ENCODE assay signal across 14 mouse cellular contexts in genomic region chr10:89482142-89482681, GRCm38 (mm10). TPM values are rescaled to one million over a fixed set of nuclear protein-coding genes. Genes with fewer than 3 reads are reported as not detected.
DNase-seq lines count a peak whose midpoint lies in the region; ATAC-seq lines count a peak whose summit lies in the region.
"Had no signal": no experiment of that assay in that cellular context is flagged by ENCODE, and none has a peak within 500 bp of the region (broad histone marks: within the 10 kb centered on the region; RNA-seq: fewer than 3 reads in every experiment).

No protein-coding gene starts in this region.

- H3K27me3 ChIP-seq in forebrain, embryonic 14.5 days (replicated peaks; ENCODE audit: control insufficient read depth, insufficient read depth, low read length): no peaks in the 10 kb centered on the region
- H3K27me3 ChIP-seq in neural tube, embryonic 13.5 days: peaks cover 30% of the 10 kb centered on the region
- H3K27me3 ChIP-seq: megakaryocyte, embryonic 14.5 days had no signal

- 0 out of 2 replicates have a peak overlapping the region, but pooled peaks have one; percentile 14 for H3K4me2 ChIP-seq in forebrain, embryonic 14.5 days (ENCODE audit: low read length)
- peak overlapping the region; percentile 29 for H3K4me2 ChIP-seq in neural tube, embryonic 13.5 days

- no peaks in the 10 kb centered on the region for H3K36me3 ChIP-seq in forebrain, embryonic 14.5 days (ENCODE audit: control insufficient read depth, insufficient read depth, low read length)
- H3K36me3 ChIP-seq in neural tube, embryonic 13.5 days: no peaks in the 10 kb centered on the region

- no peak overlapping the region for H3K9ac ChIP-seq in forebrain, embryonic 14.5 days (ENCODE audit: low read length)
- H3K9ac ChIP-seq in neural tube, embryonic 13.5 days: no peak overlapping the region

- H3K9me3 ChIP-seq in forebrain, embryonic 14.5 days (replicated peaks; ENCODE audit: control insufficient read depth, low read length): no peaks in the 10 kb centered on the region
- H3K9me3 ChIP-seq in neural tube, embryonic 13.5 days: no peaks in the 10 kb centered on the region
- H3K9me3 ChIP-seq: megakaryocyte, embryonic 14.5 days had no signal

- H3K27ac ChIP-seq in forebrain, embryonic 14.5 days (ENCODE audit: low read depth, low read length): no peak overlapping the region
- no peak overlapping the region for H3K27ac ChIP-seq in neural tube, embryonic 13.5 days (replicated peaks)

- H3K4me1 ChIP-seq in forebrain, embryonic 14.5 days (ENCODE audit: control insufficient read depth, insufficient read depth, low read length): peaks cover 14% of the 10 kb centered on the region
- H3K4me1 ChIP-seq in neural tube, embryonic 13.5 days (replicated peaks): peaks cover 12% of the 10 kb centered on the region

- WGBS in forebrain, embryonic 14.5 days: 17% methylated on average over 10 of the region's 10 CpGs
- 20% methylated on average over 10 of the region's 10 CpGs for WGBS in neural tube, embryonic 13.5 days

- DNase-seq in embryo, embryonic 10.5 days (ENCODE audit: low spot score): peak; percentile 65
- peak; percentile 7 for DNase-seq in forebrain, embryonic 14.5 days (ENCODE audit: low spot score)
- DNase-seq in mesoderm, embryonic 11.5 days (ENCODE audit: low read depth, low spot score): peak; percentile 61
- DNase-seq in thymus, postnatal 0 days (ENCODE audit: low spot score): no peak
- no peak for DNase-seq in adrenal gland, adult 18-20 months (ENCODE audit: low spot score in 2 of 2)
- no peak for DNase-seq in urinary bladder, postnatal 4 days (ENCODE audit: low spot score in 2 of 2)
- no peak for DNase-seq in kidney, postnatal 10 days
- DNase-seq: cerebellum, adult 9-11 months; heart, adult 18-20 months; layer of hippocampus, adult 9-11 months; right cerebral cortex, postnatal 14 days; thymus, postnatal 36 days had no signal

- no peak for ATAC-seq in forebrain, embryonic 14.5 days
- ATAC-seq in neural tube, embryonic 13.5 days (ENCODE audit: low read depth): no peak

- H3K4me3 ChIP-seq in forebrain, embryonic 14.5 days (ENCODE audit: low read depth, low read length): no peak overlapping the region
- H3K4me3 ChIP-seq in neural tube, embryonic 13.5 days: no peak overlapping the region
- H3K4me3 ChIP-seq: megakaryocyte, embryonic 14.5 days had no signal

RNA-seq across cellular contexts. Expression of gene Gas2l3, which starts 38.4 kb away (rescaled TPM):
- 7.7 and 12.3 TPM in 2 replicates for polyA plus RNA-seq in forebrain, embryonic 14.5 days (2014; fragmentation: Nextera tagmentation; extraction: Ambion mirVana)
- 5.8 and 6.3 TPM in 2 replicates for polyA plus RNA-seq in neural tube, embryonic 13.5 days (2015; fragmentation: Nextera tagmentation; extraction: Ambion mirVana)
- polyA plus RNA-seq in thymus, postnatal 0 days (2015; fragmentation: Nextera tagmentation; extraction: Ambion mirVana): 7.9 and 10.4 TPM in 2 replicates
- 1 to 10 TPM; 2.2 TPM for total RNA-seq in adrenal gland, adult 18-20 months (2021)

RNA-seq across cellular contexts. Expression of gene Nr1h4, which starts 51.2 kb away (rescaled TPM):
- 0.14 and 0.17 TPM in 2 replicates for polyA plus RNA-seq in forebrain, embryonic 14.5 days (2014; fragmentation: Nextera tagmentation; extraction: Ambion mirVana)
- polyA plus RNA-seq in neural tube, embryonic 13.5 days (2015; fragmentation: Nextera tagmentation; extraction: Ambion mirVana): not detected in 2 replicates
- polyA plus RNA-seq in thymus, postnatal 0 days (2015; fragmentation: Nextera tagmentation; extraction: Ambion mirVana): 0.20 and 0.30 TPM in 2 replicates
- 10 to 100 TPM in 1 of 2 experiments, 1 to 10 TPM in 1; 6.7 to 17.2 TPM for total RNA-seq in adrenal gland, adult 18-20 months (2021)

Comparison
In these comparisons a context has a peak if more than half of its experiments do, and no peak if none do; other contexts are left out.
1. DNase-seq: peak in embryo, embryonic 10.5 days (single experiment), forebrain, embryonic 14.5 days (single experiment) and mesoderm, embryonic 11.5 days (single experiment); none in thymus, postnatal 0 days (single experiment), adrenal gland, adult 18-20 months (0 of 2), urinary bladder, postnatal 4 days (0 of 2) and kidney, postnatal 10 days (single experiment).